Mouse (Mus musculus): Measurements from ENCODE around the gene Clasrp. TPM values are rescaled to one million over a fixed set of nuclear protein-coding genes. Genes with fewer than 3 reads are reported as not detected.
A peak's percentile ranks its signal among the peaks of the same experiment; 100 is the strongest.

Gene Clasrp
- total RNA-seq, 2 experiments from 2014 or later: 44.9 to 48.3 TPM

- no peak for ATAC-seq (replicated peaks; ENCODE audit: low FRiP score, low TSS enrichment, poor library complexity, severe bottlenecking)
Observed at GRCm38 (mm10) chr7:19569647-19570046, 34.6 kb downstream of the Clasrp start.

- ATAC-seq (replicated peaks; ENCODE audit: low FRiP score, low TSS enrichment, poor library complexity, severe bottlenecking): no peak
Observed at GRCm38 (mm10) chr7:19567426-19567825, 36.9 kb downstream of the Clasrp start.

- no peak for ATAC-seq (replicated peaks; ENCODE audit: low FRiP score, low TSS enrichment, poor library complexity, severe bottlenecking)
Observed at GRCm38 (mm10) chr7:19565803-19566202, 38.5 kb downstream of the Clasrp start.

GRCm38 (mm10) chr7:19564455-19564854 is 39.8 kb downstream of the Clasrp start:
- no peak for ATAC-seq (replicated peaks; ENCODE audit: low FRiP score, low TSS enrichment, poor library complexity, severe bottlenecking)

- peak; percentile 73 for ATAC-seq (replicated peaks; ENCODE audit: low FRiP score, low TSS enrichment, poor library complexity, severe bottlenecking)
Observed at GRCm38 (mm10) chr7:19563884-19564283, 40.4 kb downstream of the Clasrp start.

GRCm38 (mm10) chr7:19562643-19563410 is 41.5 kb downstream of the Clasrp start, which contains the start of gene Ppp1r37:
Gene Ppp1r37 (minus strand): TSS chr7:19563076.
- no peak for ATAC-seq (replicated peaks; ENCODE audit: low FRiP score, low TSS enrichment, poor library complexity, severe bottlenecking)

GRCm38 (mm10) chr7:19561765-19562642 is 42.3 kb downstream of the Clasrp start:
- ATAC-seq (replicated peaks; ENCODE audit: low FRiP score, low TSS enrichment, poor library complexity, severe bottlenecking): peak; percentile 61

GRCm38 (mm10) chr7:19561431-19561764 is 42.9 kb downstream of the Clasrp start:
- ATAC-seq (replicated peaks; ENCODE audit: low FRiP score, low TSS enrichment, poor library complexity, severe bottlenecking): no peak

- no peak for ATAC-seq (replicated peaks; ENCODE audit: low FRiP score, low TSS enrichment, poor library complexity, severe bottlenecking)
Observed at GRCm38 (mm10) chr7:19560491-19561260, 43.6 kb downstream of the Clasrp start.

GRCm38 (mm10) chr7:19558965-19559364 is 45.3 kb downstream of the Clasrp start:
- no peak for ATAC-seq (replicated peaks; ENCODE audit: low FRiP score, low TSS enrichment, poor library complexity, severe bottlenecking)

- ATAC-seq (replicated peaks; ENCODE audit: low FRiP score, low TSS enrichment, poor library complexity, severe bottlenecking): no peak
Observed at GRCm38 (mm10) chr7:19557982-19558900, 46.0 kb downstream of the Clasrp start.

- no peak for ATAC-seq (replicated peaks; ENCODE audit: low FRiP score, low TSS enrichment, poor library complexity, severe bottlenecking)
Observed at GRCm38 (mm10) chr7:19557086-19557485, 47.2 kb downstream of the Clasrp start.

GRCm38 (mm10) chr7:19554168-19554567 is 50.1 kb downstream of the Clasrp start:
- ATAC-seq (replicated peaks; ENCODE audit: low FRiP score, low TSS enrichment, poor library complexity, severe bottlenecking): no peak

GRCm38 (mm10) chr7:19552443-19552842 is 51.8 kb downstream of the Clasrp start:
- ATAC-seq (replicated peaks; ENCODE audit: low FRiP score, low TSS enrichment, poor library complexity, severe bottlenecking): no peak

GRCm38 (mm10) chr7:19551634-19552033 is 52.7 kb downstream of the Clasrp start:
- ATAC-seq (replicated peaks; ENCODE audit: low FRiP score, low TSS enrichment, poor library complexity, severe bottlenecking): no peak

GRCm38 (mm10) chr7:19549394-19549793 is 54.9 kb downstream of the Clasrp start:
- ATAC-seq (replicated peaks; ENCODE audit: low FRiP score, low TSS enrichment, poor library complexity, severe bottlenecking): no peak

GRCm38 (mm10) chr7:19547344-19547969 is 56.8 kb downstream of the Clasrp start:
- ATAC-seq (replicated peaks; ENCODE audit: low FRiP score, low TSS enrichment, poor library complexity, severe bottlenecking): no peak

GRCm38 (mm10) chr7:19546007-19546406 is 58.3 kb downstream of the Clasrp start:
- ATAC-seq (replicated peaks; ENCODE audit: low FRiP score, low TSS enrichment, poor library complexity, severe bottlenecking): no peak
